ENCODE assay signal across 11 mouse cellular contexts in the genomic region with DNA sequence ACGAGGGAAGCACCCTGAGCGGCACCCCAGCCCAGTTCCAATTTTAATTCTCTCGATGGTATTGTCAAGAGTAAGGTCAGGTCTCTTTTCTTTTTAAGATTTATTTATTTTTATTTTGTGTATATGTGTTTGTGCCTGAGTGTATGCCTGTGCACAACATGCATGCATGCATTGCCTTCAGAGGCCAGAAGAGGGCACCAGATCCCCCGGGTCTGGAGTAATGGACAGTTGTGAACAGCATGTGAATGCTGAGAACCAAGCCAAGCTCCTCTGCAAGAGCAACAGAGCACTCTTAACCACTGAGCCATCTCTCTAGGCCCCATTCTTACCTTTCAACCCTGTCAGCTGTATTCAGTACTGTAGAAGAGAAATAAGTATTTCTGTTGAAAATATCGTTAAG. TPM values are rescaled to one million over a fixed set of nuclear protein-coding genes. Genes with fewer than 3 reads are reported as not detected.
A peak's percentile ranks its signal among the peaks of the same experiment; 100 is the strongest.
DNase-seq lines count a peak whose midpoint lies in the region; ATAC-seq and TF ChIP-seq lines count a peak whose summit lies in the region.
"Had no signal": no experiment of that assay in that cellular context is flagged by ENCODE, and none has a peak within 500 bp of the region (broad histone marks: within the 10 kb centered on the region; RNA-seq: fewer than 3 reads in every experiment).

No protein-coding gene starts in this region.

- H3K36me3 ChIP-seq in kidney, postnatal 0 days (ENCODE audit: insufficient read depth, low read length): no peaks in the 10 kb centered on the region
- H3K36me3 ChIP-seq: limb, embryonic 10.5 days had no signal

- TF ChIP-seq POLR2A in brain, embryonic 14.5 days (IDR thresholded peaks at IDR 0.05; ENCODE audit: borderline replicate concordance, extremely low read depth, insufficient read depth, insufficient read length, poor library complexity, severe bottlenecking): no peak

- no peaks in the 10 kb centered on the region for H3K27me3 ChIP-seq in kidney, postnatal 0 days (ENCODE audit: insufficient read depth, low read length)

- no peak overlapping the region for H3K4me3 ChIP-seq in kidney, postnatal 0 days (replicated peaks; ENCODE audit: low read depth, low read length)
- H3K4me3 ChIP-seq: limb, embryonic 10.5 days had no signal

- no peak overlapping the region for H3K27ac ChIP-seq in kidney, postnatal 0 days
- H3K27ac ChIP-seq: limb, embryonic 10.5 days; macrophage had no signal

- no peak overlapping the region for H3K9ac ChIP-seq in kidney, postnatal 0 days (ENCODE audit: low read depth, low read length)

- DNase-seq in kidney, postnatal 0 days (ENCODE audit: low spot score): no peak
- no peak for DNase-seq in kidney, adult 11 months
- DNase-seq in 3T3-L1 (ENCODE audit: low read depth, low spot score): peak; percentile 48
- peak; percentile 47 to 57 for DNase-seq in B cell, adult 2 months
- DNase-seq in brain, embryonic 14.5 days (ENCODE audit: low read depth): no peak
- DNase-seq in urinary bladder, postnatal 25 days (ENCODE audit: low spot score): no peak
- no peak for DNase-seq in urinary bladder, postnatal 14 days (ENCODE audit: low spot score)

- ATAC-seq in kidney, postnatal 0 days (replicated peaks; ENCODE audit: low FRiP score, low read depth): no peak
- ATAC-seq in inflammation-experienced regulatory T-cells, adult 6 months: no peak
- ATAC-seq: hindbrain, embryonic 16.5 days had no signal

- no peak overlapping the region for H3K4me2 ChIP-seq in kidney, postnatal 0 days (ENCODE audit: low read length)

- no peaks in the 10 kb centered on the region for H3K9me3 ChIP-seq in kidney, postnatal 0 days (replicated peaks; ENCODE audit: low read length)

- peak; percentile 45; the same call in 1 of the 2 replicates for TF ChIP-seq CTCF in kidney, postnatal 0 days (IDR thresholded peaks at IDR 0.05; ENCODE audit: low read depth)
- peak; percentile 29; the same call in 1 of the 2 replicates for TF ChIP-seq CTCF in brain, embryonic 14.5 days (IDR thresholded peaks at IDR 0.05; ENCODE audit: borderline replicate concordance, extremely low read depth, insufficient read depth, insufficient read length)

- peaks cover 26% of the 10 kb centered on the region for H3K4me1 ChIP-seq in kidney, postnatal 0 days (replicated peaks; ENCODE audit: insufficient read depth, low read length)

- 90% methylated on average over 5 of the region's 5 CpGs for WGBS in kidney, postnatal 0 days

RNA-seq across cellular contexts. Expression of a gene that starts 42.4 kb away (rescaled TPM):
- polyA plus RNA-seq in kidney, postnatal 0 days (2015; fragmentation: Nextera tagmentation; extraction: Ambion mirVana): 97.2 and 99.7 TPM in 2 replicates
- polyA plus RNA-seq in brain, embryonic 14.5 days (2012; rRNA removed): 39.7 and 40.9 TPM in 2 replicates
- 100 to 1,000 TPM; 118 to 183 (median 152) TPM for polyA plus RNA-seq in inflammation-experienced regulatory T-cells, adult 6 months (2017; shearing (Covaris generic))

Comparison
In these comparisons a context has a peak if more than half of its experiments do, and no peak if none do; other contexts are left out.
1. DNase-seq: peak in 3T3-L1 (single experiment) and B cell, adult 2 months (2 of 2); none in kidney, postnatal 0 days (single experiment), kidney, adult 11 months (single experiment), brain, embryonic 14.5 days (single experiment), urinary bladder, postnatal 25 days (single experiment) and urinary bladder, postnatal 14 days (single experiment).